Mouse (Mus musculus): Measurements from ENCODE around the gene Prl2c1. TPM values are rescaled to one million over a fixed set of nuclear protein-coding genes. Genes with fewer than 3 reads are reported as not detected.

The Prl2c1 gene
- polyA plus RNA-seq (2015; fragmentation: Illumina TruSeq; extraction: RNeasy Lipid Tissue Mini Kit (QIAGEN cat#74804); ENCODE audit: insufficient read depth, low read depth, low replicate concordance) = not detected

DNA sequence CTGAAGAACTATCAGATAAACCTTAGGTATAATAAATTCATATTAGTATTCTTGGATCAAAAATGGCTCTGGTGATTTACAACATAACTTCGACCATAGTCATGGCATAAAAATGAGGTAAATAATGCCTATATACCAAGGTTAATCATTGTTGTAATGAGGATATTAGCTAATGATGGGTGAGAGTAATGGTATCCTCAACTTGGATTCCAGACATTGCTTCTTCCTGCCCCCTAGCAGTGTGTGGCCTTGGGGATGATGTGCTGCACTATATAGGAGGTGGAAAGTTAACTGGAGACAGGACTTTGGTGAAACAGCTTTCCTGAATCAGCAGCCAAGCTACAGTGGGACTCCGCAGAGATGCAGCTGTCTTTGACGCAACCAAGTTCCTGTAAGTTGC, at the start of gene Prl2c1:
Gene Prl2c1, plus strand, starts transcription at position 301 of the 400 bp plus-strand sequence.

DNA sequence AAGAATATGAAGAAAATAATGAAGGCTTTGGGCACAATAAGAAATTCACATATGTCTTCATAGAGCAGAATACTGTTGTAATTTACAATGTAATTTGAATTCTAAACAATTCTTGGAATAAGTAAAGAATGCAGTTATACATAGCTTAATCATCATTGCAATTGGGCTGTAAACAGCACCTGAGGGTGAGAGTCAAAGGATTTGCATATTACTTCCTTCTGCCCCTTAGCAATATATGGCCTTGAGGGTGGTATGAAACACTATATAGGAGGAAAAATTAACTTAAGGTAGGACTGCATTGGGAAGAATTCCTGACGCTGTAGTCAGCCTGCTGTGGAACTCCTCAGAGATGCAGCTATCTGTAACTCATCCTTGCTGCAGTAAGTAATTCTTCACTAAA, 47.8 kb upstream of the Prl2c1 start, which contains the start of gene Prl2a1:
Gene Prl2a1, plus strand, starts transcription at position 301 of the 400 bp plus-strand sequence.

Other genes starting within 250 kb of the Prl2c1 start
- not detected for gene Prl7b1, start 238.8 kb upstream of the Prl2c1 start, polyA plus RNA-seq (2015; fragmentation: Illumina TruSeq; extraction: RNeasy Lipid Tissue Mini Kit (QIAGEN cat#74804); ENCODE audit: insufficient read depth, low read depth, low replicate concordance)
- not detected for gene Prl7a1, start 206.8 kb upstream of the Prl2c1 start, polyA plus RNA-seq (2015; fragmentation: Illumina TruSeq; extraction: RNeasy Lipid Tissue Mini Kit (QIAGEN cat#74804); ENCODE audit: insufficient read depth, low read depth, low replicate concordance)
- gene Prl7a2, start 181.3 kb upstream of the Prl2c1 start, polyA plus RNA-seq (2015; fragmentation: Illumina TruSeq; extraction: RNeasy Lipid Tissue Mini Kit (QIAGEN cat#74804); ENCODE audit: insufficient read depth, low read depth, low replicate concordance) = not detected
- not detected for gene Prl7d1, start 132.6 kb upstream of the Prl2c1 start, polyA plus RNA-seq (2015; fragmentation: Illumina TruSeq; extraction: RNeasy Lipid Tissue Mini Kit (QIAGEN cat#74804); ENCODE audit: insufficient read depth, low read depth, low replicate concordance)
- not detected for gene Prl7c1, start 68.5 kb upstream of the Prl2c1 start, polyA plus RNA-seq (2015; fragmentation: Illumina TruSeq; extraction: RNeasy Lipid Tissue Mini Kit (QIAGEN cat#74804); ENCODE audit: insufficient read depth, low read depth, low replicate concordance)
- not detected for gene Prl2a1, start 47.7 kb upstream of the Prl2c1 start, polyA plus RNA-seq (2015; fragmentation: Illumina TruSeq; extraction: RNeasy Lipid Tissue Mini Kit (QIAGEN cat#74804); ENCODE audit: insufficient read depth, low read depth, low replicate concordance)
- not detected for gene Prl4a1, start 166.9 kb downstream of the Prl2c1 start, polyA plus RNA-seq (2015; fragmentation: Illumina TruSeq; extraction: RNeasy Lipid Tissue Mini Kit (QIAGEN cat#74804); ENCODE audit: insufficient read depth, low read depth, low replicate concordance)